Mouse (Mus musculus) liver, embryonic 18 days (tissue): ENCODE results near the gene Gp2. TPM values are rescaled to one million over a fixed set of nuclear protein-coding genes. Genes with fewer than 3 reads are reported as not detected.

Source experiments
- polyA plus RNA-seq: library from polyadenylated mRNA; depleted of rRNA; stranded (reverse); fragments of >200 nt; gene quantifications from 2 replicates; pipeline ENCODE4 v1.2.3, GENCODE M21; 2012; rRNA removed

The Gp2 gene
- polyA plus RNA-seq, result 0.01 TPM in 1 of 2 replicates, not detected in the other

GRCm38 (mm10) chr7:119459185-119459584 lies at the start of gene Gp2:
TSS of gene Gp2 (minus strand) at chr7:119459285.

GRCm38 (mm10) chr7:119479256-119479655 lies 20.2 kb upstream of the Gp2 start, which contains the start of gene Umod:
TSS of gene Umod (minus strand) at chr7:119479282.

Other genes starting within 250 kb of the Gp2 start
- 0.01 TPM in 1 of 2 replicates, not detected in the other for gene Umod, start 20.0 kb upstream of the Gp2 start, polyA plus RNA-seq
- gene Acsm5, start 60.2 kb upstream of the Gp2 start, polyA plus RNA-seq, result 0.65 and 0.96 TPM in 2 replicates
- gene Pdilt, start 64.2 kb upstream of the Gp2 start, polyA plus RNA-seq, result 0.08 and 0.17 TPM in 2 replicates
- gene Acsm2, start 95.1 kb upstream of the Gp2 start, polyA plus RNA-seq, result 0.02 TPM in 1 of 2 replicates, not detected in the other
- 87.3 and 97.2 TPM in 2 replicates for gene Acsm1, start 147.7 kb upstream of the Gp2 start, polyA plus RNA-seq
- not detected in 2 replicates for gene Acsm4, start 230.7 kb upstream of the Gp2 start, polyA plus RNA-seq